Mouse (Mus musculus): ENCODE data around the gene Napa. TPM values are rescaled to one million over a fixed set of nuclear protein-coding genes. Genes with fewer than 3 reads are reported as not detected.

The Napa gene
- polyA plus RNA-seq, 1 experiment, result 208 TPM

DNA sequence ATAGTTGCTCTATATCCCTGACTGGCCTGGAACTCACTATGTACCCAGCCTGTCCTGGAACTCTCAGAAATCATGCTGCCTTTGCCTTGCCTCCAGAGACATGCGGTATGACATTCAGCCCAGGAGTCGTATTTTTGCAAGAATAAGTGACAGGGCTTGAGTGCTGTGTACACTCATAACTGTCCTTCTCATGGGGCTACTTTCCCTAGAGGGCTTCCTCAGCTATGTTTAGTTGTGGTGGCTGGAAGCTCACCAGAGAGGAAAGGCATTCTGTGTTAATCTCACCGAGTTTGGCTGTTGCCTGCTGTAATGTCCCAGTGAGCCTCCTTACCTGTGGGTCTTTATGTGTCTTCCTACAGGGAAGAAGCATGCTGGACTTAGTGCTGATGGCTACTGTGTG lies 3.7 kb upstream of the Napa start:
- no peak for DNase-seq (ENCODE audit: low spot score)

DNA sequence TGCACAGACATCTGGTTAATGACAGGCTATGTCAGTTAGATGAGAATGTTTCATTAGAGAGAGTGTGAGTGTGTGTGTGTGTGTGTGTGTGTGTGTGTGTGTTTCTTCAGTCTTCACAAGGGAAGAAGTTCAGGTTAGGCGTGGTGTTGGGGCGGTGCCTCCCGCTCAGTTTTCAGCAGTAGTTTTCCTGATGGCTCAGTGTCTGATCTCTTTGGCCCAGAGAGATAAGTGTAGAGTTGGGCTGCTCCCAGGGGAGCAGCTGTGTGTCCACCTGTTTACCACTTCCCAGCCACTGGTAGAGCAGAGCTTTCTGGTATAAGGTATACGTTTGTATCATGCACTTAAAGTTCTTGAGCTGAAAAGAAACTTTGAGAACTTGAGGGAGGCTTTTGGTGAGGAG lies 1.6 kb downstream of the Napa start:
- no peak for DNase-seq (ENCODE audit: low spot score)

DNA sequence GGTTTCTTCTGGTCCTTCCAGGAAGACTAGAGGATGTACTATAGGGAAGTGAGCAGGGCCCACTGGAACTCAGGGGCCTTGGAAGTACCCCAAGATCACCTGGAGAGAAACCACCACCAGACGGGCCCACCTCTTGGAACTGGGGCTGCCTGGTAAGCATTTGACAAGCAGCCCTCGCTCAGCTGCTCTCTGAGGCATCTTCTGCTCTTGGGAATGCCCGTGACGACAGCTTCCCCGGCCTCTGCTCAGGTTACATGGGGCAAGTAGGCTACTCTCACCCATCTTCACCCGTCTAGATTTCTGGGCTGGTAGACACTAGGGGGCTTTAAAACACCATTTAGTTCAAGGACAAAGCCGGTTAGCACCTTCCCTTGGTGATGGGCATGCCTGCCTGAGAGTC lies 2.8 kb downstream of the Napa start:
- no peak for DNase-seq (ENCODE audit: low spot score)

DNA sequence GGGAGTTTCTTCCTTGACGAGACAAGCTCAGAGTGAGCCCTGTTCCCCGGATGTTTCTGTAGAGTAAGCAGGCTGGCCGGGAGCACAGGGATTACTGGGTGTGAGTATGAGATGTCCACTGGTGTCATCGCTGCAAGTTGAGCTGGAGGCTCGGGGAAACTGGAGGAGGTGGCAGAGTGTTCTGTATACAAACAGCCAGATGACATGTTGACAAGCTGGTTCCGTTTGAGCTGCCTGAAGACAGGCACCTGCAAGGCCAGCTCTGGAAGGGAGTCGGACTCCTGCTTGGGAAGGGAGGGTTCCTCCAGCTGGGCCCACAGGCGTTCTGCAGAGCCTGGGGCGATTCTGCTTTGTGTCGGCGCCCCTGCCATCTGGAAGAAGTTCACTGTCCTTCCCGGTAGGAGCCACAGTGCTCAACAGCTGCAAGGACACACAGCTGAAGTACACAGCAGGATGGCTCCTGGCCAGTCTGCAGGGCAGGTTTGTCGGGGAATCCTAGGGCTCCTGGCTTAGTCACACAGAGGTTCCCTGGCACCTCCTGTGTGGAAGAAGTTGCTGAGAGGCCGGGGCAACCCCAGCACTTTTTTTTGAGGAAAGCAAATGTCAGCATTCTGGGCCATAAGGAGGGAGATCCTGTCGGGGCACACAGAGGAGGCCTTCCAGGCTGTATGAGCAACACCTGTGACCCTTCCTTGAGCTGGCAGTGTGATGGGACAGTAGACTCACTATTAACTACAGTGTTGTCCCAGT lies 3.6 kb downstream of the Napa start:
- DNase-seq (ENCODE audit: low spot score), result peak; percentile 19

DNA sequence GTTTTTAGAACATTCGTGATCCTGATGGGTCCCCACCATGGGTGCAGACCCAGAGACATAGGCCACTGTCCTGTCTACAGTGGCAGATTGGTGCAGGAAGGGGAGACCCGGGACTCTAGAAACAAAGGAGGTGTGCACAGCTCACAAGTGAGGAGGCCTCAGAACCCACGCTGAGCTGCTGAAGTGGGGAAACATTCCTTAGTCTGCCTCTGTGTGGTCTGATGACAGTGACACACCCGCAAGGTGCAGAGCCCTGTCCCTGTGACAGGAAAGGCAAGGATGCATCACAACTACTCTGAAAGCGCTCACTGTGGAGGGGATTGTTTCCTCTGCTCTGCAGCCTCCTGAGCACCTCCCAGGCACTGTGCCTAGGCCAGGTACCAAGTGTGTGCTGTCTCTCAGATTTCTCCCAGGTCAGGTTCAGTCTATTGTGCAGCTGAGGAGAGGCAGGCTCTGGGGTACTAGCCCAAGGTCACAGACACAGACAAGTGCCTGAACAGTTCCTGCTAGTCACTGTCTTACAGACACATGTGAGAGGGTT lies 4.5 kb downstream of the Napa start:
- DNase-seq (ENCODE audit: low spot score), result no peak

DNA sequence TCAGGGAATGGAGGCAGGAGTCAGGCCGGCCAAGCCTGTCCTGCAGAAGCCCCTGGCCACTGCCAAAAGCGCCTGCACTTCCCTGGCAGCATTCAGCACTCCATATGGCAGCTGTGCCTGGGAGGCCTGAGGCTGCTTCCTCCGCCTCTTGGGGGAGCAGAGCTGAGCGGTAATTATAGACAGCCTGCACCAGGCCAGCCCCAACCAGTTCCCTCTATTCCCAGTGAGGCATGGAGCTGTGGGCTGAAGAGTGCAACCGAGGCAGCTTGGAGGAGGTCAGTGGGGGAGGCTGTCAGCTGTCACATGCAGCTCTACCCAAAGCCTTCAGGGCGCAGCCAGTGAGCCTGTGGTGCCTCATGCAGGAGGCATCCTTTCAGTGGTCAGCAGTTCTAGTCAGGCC lies 5.5 kb downstream of the Napa start:
- no peak for DNase-seq (ENCODE audit: low spot score)

DNA sequence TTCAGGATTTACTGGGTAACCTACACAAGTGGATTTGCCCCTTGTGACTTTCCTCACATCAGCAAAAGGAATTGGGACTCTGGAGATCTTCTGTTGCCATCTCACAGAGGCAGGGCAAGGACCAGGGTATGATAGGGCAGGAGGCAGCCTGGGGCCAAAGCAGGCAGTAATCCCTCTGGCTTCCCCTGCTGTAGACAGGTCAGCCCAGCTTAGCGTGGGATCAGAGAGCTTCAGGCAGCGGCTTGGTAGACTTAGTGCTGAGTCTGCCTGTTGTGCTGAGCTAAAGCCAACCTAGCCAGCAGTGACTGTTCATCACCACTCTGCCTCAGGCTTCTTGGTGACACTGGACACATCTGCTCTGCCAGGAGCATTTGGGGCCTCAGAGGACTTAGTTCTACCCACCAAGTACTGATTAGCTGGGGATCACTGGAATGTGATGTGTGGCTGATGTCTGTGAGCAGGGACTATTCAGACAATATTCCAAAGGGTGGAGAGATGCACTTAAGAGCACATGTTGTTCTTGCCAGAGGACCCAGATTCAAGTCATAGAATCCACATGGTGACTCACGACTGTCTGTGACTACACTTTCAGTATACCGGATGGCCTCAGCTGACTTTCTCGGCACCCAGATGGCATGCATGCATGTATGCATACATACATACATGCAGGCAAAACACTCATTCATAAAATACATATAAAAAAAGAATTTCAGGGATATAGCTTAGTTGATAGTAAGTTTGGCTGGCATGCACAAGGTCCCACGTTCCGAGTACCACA lies 6.5 kb downstream of the Napa start:
- no peak for DNase-seq (ENCODE audit: low spot score)

DNA sequence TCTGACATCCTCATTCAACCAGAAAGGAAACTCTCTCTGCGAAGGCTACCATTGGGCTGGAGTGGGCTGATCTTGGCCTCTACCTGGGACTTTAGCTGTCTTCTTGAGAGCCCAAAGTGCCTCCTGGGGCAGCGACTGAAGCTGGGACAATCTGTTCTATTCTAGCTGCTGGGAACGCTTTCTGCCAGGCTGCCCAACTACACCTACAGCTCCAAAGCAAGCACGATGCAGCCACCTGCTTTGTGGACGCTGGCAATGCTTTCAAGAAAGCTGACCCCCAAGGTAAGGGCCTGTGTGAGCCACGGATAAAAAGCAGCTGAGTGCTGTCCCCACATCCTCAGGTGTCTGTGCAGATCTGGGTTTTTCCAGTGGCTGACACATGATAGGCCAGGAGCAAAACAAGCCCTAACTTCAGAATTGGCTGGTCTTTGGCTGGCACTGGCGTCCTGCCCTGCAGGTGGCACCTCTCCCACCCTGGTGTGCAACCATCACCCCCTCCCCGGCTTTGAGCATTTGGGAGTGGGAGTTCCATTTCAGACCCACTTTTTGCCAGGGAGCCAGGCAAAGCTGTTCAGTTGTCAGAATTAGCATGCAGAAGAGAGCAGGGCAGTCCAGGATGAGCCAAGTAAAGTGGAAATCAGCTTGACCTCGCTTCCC lies 10.8 kb downstream of the Napa start:
- DNase-seq (ENCODE audit: low spot score), result no peak

DNA sequence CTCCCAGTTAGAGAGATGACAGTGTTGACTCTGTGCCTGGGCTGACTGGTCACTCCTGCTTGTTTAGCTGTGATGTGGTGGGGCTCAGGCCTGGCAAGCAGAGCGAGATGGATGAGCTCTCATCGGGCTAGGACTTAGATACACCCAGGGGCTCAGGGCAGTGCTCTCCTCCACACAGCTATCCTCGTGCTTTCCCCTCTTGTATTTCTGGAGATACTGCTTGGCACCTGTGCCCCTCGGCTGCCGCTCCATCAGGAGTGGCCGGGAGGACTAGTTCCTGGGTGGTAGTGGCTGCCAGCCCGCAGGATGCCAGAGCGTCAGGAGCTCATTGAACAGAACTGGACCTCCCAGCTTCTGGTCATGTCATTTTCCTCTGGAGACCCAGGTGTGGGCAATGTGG lies 11.9 kb downstream of the Napa start:
- no peak for DNase-seq (ENCODE audit: low spot score)

DNA sequence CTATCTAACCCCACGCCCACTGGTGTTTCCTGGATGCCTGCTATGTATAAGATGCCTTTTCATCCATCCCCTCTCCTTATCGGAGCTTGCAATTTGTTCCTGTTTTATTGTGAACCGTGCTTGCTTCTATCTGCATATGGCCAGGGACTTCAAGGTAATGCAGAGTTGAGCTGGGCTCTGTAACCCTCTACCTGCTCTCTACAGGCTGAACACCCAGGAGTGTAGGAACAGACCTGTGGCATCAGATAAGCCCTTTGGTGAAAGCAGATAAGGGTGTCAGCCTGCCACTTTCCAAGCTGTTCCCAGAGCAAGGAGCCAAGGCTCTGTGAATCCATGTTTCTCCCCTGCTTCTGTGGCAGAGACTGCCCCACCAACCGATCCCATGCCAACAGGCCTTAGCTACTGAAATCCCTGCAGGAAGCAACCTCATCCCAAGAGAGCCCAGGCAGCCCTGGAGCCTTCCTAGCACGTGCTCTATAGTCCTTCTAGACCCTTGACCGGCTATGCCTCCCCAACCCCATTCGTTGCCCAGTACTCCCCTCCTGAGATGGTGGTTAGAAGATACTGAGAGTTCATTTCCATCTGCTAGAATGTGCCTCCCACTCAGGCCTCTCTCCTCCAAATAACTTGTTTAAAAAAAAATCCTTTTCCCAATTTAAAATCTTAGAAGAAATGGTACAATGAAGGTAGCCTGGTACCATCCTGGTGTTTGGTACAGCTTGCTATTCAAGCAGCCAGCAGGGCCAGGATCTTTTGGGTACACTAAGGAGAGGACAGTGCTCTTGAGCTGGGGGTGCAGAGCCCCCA lies 13.2 kb downstream of the Napa start:
- DNase-seq (ENCODE audit: low spot score), result no peak

DNA sequence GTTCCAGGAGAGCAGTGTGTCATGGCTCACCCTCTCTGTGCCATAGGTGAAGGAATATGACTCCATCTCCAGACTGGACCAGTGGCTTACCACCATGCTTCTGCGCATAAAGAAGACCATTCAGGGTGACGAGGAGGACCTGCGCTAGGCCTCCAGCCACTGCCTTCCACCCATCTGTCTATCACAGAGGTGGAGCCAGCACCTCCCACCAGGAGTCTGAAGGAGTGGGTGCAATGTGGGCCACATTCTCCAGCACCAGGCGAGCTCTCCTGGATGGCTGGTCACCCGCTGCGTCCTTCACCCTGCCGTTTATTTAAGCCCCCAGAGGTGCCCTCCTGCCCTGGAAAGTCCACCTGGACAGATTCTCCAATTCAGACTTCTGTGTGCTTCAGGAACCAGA lies 18.2 kb downstream of the Napa start:
- DNase-seq (ENCODE audit: low spot score), result no peak

DNA sequence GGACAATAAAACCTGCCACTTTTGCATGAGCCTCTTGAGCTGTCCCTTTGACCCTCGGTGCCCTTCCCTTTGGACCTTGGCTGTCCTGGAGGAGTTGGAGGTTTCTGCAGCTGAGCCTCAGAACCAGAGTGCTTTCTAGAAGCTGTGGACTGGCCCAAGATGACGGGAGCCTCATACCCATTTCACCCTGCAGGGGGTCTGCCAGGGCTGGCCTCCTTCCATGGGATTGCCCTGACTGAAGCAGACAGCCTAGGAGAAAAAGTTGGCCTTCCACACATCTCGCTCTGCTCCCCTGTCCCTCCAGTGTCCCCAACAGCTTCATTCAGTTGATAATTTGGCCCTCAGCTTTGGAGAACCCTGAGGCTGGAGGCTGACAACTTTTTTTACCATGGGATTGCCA lies 18.8 kb downstream of the Napa start:
- no peak for DNase-seq (ENCODE audit: low spot score)

DNA sequence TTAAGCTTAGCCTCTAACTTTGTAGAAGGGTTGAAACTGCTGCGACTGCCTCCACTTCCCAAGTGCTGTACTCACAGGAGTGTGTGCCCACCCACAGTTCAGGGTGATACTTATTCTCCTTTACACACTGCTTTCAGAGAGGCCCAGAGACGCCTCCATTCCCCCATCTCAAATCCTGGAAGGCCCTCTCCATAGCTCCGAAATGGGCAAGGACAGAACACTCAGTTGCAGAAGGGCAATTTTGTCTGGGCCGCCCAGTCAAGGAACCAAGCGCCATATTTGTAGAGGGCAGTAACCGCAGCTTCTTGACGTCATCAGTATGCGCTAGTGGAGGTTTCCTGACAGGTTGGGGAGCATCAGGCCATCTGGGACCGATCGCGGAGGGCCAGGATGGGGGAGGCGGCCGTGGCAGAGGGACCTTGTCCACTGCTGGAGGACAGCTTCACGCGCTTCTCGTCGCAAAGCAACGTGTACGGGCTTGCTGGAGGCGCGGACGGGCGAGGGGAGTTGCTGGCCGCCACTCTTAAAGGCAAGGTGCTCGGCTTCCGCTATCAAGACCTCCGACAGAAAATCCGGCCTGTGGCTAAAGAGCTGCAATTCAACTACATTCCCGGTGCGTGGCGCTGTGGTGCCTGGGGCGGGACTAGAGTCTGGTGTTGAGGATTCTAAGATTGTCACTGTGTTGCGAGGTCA lies 21.5 kb downstream of the Napa start, which contains the start of gene Kptn:
Gene Kptn (plus strand): TSS at position 327 of the 693 bp plus-strand sequence.
- peak; percentile 88 for DNase-seq (ENCODE audit: low spot score)

DNA sequence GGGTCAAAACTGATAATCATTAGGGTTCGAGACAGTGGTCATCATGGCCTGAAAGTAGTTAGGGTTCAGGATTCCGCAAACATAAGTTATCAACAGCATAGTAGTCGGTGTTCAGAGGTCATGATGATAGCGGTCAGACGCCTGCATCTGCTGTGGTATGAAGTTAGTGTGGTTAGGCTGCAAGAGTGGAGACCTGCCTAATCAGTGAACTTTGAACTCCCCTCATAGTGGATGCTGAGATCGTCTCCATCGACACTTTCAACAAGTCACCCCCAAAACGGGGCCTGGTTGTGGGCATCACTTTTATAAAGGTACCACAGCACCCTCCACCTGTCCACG lies 22.0 kb downstream of the Napa start:
- no peak for DNase-seq (ENCODE audit: low spot score)

DNA sequence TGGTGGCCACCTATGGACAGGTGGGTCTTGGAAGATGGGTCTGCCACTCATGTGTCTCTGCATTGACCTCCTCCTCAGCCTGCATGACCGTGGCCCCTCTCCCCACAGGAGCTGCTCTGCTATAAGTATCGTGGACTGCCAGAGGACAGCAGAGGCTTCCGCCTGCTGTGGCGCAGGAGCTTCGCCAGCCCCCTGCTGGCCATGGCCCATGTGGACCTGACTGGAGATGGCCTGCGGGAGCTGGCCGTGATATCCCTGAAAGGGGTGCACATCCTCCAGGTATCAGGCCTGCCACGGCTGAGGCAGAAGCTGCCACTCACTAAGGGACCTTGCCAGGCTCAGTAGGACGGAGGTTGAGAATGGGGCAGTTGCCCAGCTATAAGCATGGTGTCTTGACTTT lies 27.6 kb downstream of the Napa start:
- no peak for DNase-seq (ENCODE audit: low spot score)

DNA sequence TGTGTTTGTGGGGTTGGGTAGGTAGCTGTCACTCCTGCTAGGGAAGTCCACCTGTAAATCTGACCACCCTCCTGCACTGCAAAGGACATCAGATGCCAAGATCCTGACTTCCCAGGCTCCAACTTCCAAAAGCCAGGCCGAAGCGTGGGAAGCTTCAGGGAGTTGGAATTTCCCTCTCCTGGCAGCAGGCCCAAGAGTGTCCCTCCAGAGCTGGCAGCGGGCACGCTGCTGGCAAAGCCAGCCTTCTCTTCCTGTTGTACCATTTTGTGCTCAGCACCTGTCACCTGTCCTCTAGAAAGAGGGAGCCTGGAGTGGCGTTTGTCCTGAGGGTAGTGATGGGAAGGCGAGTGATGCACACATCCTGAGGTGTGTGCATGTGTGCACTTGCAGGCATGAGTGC lies 30.1 kb downstream of the Napa start:
- DNase-seq (ENCODE audit: low spot score), result no peak

DNA sequence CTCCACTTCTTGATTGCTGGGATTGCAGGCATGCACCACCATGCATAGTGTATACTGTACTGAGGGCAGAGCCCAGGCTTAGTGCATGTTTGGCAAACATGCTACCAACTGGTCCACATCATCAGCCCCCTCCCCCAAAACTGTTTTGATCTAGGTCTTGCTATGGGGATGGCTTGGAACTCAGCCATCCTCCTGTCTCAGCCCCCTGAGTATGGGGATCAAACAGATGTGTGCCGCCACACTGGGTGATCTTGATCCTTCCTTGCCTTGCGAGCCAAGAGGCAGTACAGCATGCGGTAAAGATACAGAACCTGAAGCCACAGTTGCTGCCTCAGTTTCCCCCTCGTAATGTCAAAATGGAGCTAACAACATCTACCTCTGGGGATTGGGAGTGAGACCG lies 30.6 kb downstream of the Napa start:
- DNase-seq (ENCODE audit: low spot score), result no peak

DNA sequence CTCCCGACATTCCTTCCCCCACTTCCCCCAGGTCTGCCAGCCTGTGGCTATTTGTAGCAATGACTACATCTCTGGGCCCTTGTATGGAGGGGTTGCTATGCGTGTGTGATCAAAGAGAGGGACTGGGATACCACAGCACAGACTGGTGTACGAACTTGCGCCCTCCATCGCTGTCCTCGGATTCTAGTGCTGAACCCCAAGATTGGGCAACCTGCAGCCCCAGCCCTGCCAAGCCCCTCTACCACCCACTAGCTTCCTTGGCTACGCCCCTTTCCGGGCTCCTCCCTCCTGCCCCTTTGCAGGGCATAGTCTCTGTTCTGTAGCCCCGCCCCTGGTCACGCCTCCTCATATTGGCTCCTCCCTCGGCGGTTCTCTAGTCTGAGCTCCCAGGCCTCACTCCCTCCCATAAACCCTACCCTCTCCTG lies 31.2 kb downstream of the Napa start, which contains the start of gene Slc8a2:
Gene Slc8a2 (plus strand): TSS at position 406 of the 425 bp plus-strand sequence.
- no peak for DNase-seq (ENCODE audit: low spot score)

DNA sequence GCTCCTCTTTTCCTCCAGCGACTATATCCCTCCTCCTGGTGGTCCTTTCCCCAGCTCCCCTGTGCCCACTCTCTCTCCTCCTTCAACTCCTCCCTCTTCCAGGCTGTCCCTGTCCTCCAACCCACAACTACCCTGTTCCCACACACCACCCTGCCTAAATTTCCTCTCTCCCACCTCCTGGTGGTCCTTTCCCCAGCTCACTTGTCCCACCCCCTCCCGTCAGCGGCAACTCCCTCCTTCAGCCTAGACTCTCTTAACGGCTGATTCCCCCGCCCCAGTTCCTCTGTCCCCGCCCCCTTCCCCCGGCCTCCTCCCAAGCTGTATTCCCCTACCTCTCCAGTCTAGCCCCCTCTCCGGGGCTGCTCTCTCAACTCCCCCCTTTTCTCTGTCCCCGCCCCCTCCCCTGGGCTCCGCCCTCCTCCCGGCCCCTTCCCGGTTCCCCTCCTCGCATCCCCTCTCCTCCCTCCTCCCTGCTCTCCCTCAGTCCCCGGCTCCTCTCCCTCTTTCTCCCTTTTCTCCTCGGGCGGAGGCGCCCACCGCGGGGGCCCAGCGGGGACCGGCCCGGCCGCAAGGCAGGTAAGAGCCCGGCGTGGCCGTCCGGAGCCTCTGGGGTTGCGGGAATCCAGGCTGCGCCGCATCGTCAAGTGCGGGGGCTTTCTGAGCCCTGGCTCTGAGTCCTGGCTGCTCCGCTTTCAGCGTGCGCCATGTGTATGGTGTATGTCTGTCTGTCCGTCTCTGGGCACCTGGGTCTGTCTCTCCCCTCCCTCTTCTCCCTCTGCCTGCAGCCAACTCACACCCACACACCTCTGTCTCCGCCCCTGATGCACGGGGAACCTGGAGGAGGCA lies 31.8 kb downstream of the Napa start:
- no peak for DNase-seq (ENCODE audit: low spot score)

DNA sequence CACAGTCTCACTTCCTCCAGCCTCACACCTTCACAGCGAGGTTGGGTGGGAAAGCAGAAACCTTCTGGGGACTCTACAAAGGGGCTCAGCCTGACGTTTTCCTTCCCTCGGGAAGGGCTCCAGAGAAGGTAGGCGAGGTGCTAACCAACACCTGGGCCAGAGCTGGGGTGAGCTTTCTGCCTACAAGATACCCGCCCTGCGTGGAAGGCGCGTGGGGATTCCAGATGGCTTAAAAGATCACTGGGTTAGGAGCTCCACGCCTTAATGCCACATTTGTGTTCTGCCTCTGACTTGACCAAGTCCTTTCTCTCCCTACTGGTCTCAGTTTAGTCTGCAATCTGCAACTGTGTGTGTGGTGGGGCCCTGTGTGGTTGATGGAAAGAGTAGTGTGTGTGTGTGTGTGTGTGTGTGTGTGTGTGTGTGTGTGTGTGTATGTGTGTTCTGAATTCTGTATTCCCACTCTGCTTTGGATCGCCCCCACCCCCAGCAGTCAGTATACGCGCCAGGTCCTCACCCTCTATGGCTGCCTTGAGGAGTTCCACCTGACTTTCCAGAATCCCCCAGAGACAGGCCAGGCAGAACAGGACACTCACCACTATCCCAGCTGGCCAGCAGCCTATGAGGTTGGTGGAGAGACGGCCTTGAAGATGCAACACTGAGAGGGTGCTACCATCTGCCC lies 32.8 kb downstream of the Napa start:
- DNase-seq (ENCODE audit: low spot score), result no peak

Data from urinary bladder, adult 2 months (tissue).